Mouse (Mus musculus): ENCODE measurements around the gene Bpifb9a. TPM values are rescaled to one million over a fixed set of nuclear protein-coding genes. Genes with fewer than 3 reads are reported as not detected.
"Not testable (repeated sequence)": the region's sequence is repeated elsewhere in the genome, so short reads cannot be mapped to it uniquely, and the experiment has no call there.

The Bpifb9a gene
- not detected in 2 replicates for polyA plus RNA-seq (2012; ENCODE audit: insufficient read depth, insufficient read length, missing spikeins)

DNA sequence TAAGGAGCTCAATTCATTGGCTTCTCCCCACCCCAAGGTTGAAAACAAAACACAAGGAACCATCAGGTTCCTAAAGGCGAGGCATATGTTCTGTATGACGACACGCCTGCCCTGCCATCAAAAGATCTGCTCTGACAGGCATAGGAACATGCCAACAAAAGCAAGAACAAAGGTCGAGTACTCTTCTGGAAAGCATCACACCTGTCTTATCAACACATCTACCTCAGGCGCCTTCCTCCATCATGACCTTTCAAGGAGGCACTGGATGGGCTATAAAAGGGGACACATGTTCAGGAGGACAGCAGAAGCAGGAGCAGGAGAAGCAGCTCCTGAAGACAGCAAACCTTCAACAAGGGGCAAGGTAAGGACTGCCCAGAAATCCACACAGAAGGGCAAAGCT lies at the start of gene Bpifb9a:
TSS of gene Bpifb9a (plus strand) at position 301 of the 400 bp plus-strand sequence.
- H3K4me1 ChIP-seq (ENCODE audit: control insufficient read depth, insufficient read depth, insufficient read length, low read length); H3K27ac ChIP-seq (replicated peaks; ENCODE audit: low read depth, low read length); H3K4me3 ChIP-seq (ENCODE audit: insufficient read depth, low read depth, low read length): not testable (repeated sequence)

DNA sequence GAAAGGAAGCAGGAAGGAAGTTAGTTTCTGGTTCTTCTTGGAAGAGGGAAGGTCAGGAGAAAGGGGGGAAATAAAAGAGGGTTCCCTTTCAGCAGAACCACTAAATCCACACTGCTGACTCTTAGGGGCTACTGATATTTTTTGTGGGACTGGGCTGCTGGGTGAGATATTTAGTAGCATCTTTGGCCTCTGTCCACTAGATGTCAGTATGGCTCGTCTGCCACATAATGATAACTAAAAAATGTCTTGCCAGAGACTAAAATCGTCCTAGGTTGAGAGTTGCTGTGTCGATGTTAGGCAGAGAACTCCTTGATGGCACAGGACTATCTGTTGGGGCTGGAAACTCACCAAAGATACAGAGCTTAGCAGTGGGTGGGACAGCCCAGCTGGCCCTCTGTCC lies 48.5 kb upstream of the Bpifb9a start:
- H3K4me3 ChIP-seq (ENCODE audit: insufficient read depth, low read depth, low read length), result no peak overlapping the region
- no peak overlapping the region for H3K27ac ChIP-seq (replicated peaks; ENCODE audit: low read depth, low read length)
- no peaks in the 10 kb centered on the region for H3K4me1 ChIP-seq (ENCODE audit: control insufficient read depth, insufficient read depth, insufficient read length, low read length)

DNA sequence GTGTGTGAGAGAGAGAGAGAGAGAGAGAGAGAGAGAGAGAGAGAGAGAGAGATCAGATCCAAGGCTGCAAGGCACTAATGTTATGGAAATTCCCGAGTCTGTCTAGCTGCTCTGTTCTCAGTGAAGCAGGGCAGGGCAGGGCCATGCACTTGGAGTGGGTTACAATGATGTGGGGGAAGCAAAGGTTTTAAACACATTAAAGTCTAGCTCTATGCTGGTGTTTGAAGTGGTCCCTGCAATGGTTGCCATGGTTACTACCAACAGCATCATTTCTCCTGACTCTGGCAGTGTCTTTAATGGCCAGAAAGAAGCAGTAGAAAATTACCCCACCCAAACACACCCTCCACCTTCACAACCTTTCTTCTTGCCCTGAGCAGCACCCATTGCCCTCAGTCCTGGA lies 46.5 kb upstream of the Bpifb9a start:
- no peak overlapping the region for H3K27ac ChIP-seq (replicated peaks; ENCODE audit: low read depth, low read length)
- H3K4me1 ChIP-seq (ENCODE audit: control insufficient read depth, insufficient read depth, insufficient read length, low read length), result no peaks in the 10 kb centered on the region
- no peak overlapping the region for H3K4me3 ChIP-seq (ENCODE audit: insufficient read depth, low read depth, low read length)

DNA sequence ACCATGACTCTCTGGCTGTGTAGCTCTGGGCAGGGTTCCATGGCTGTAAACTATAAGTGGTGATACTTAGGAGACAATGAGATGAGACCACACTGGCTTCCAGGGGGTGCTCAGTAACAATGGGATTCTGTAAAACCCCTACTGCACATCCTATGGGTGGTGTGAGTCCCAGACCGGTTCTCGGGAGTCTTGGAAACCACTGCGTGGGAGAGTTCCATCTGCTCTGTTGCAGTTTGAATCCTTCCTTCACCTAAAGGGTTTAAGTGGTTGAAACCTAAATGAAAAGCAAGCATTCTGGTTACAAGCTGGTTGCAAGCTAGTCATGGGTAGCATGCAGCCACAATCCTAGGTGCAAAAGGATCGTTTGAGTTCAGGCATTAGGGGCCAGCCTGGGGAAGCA lies 45.8 kb upstream of the Bpifb9a start:
- Histone ChIP-seq H3K4me3 (ENCODE audit: insufficient read depth, low read depth, low read length) (no peak overlapping the region), H3K27ac (replicated peaks; ENCODE audit: low read depth, low read length) (no peak overlapping the region)

DNA sequence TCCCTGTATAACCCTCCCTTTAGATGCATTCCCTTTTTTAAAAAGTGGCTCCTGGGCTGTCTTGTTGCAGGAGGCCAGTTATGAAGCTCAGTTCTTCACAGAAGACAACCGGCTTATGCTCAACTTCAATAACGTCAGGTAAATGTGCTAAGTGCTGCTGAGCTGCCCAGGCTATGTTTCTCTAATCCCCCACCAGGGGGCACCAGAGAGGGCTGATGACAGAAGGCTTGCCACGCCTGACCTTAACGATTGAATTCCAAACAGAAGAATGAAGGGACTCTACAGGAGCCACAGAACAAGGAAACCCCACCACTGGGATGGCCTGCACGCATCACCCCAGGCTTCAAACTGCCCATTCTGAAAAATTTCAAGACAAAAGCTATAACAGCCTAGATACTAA lies 42.5 kb upstream of the Bpifb9a start:
- Histone ChIP-seq H3K27ac (replicated peaks; ENCODE audit: low read depth, low read length) (no peak overlapping the region), H3K4me3 (ENCODE audit: insufficient read depth, low read depth, low read length) (no peak overlapping the region)

More for the DNA sequence above, 45.8 kb upstream of the Bpifb9a start:
- no peaks in the 10 kb centered on the region for H3K4me1 ChIP-seq (ENCODE audit: control insufficient read depth, insufficient read depth, insufficient read length, low read length)

DNA sequence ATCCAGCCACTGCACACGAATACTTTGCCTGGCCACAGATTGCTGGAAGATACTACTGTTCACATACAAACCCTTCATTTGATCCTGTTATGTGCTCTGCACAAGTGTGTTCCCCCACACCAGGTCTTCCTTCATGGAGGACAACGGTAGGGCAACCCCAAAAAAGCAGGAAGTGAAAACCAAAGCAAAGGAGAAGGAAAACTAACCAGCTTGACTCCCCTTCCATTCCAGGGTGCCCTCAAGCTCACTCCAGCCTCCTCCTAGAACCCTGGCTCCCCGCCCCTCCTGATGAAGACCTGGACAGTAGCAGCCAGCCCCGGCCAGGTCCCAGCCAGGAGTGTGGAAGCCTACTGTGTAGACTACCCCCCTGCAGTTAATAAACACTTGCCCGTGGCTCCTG lies 37.7 kb upstream of the Bpifb9a start:
- Histone ChIP-seq H3K4me3 (ENCODE audit: insufficient read depth, low read depth, low read length) (no peak overlapping the region), H3K27ac (replicated peaks; ENCODE audit: low read depth, low read length) (no peak overlapping the region), H3K4me1 (ENCODE audit: control insufficient read depth, insufficient read depth, insufficient read length, low read length) (peaks cover 5% of the 10 kb centered on the region; the same call in 1 of the 2 replicates)

More for the DNA sequence above, 42.5 kb upstream of the Bpifb9a start:
- H3K4me1 ChIP-seq (ENCODE audit: control insufficient read depth, insufficient read depth, insufficient read length, low read length), result no peaks in the 10 kb centered on the region

DNA sequence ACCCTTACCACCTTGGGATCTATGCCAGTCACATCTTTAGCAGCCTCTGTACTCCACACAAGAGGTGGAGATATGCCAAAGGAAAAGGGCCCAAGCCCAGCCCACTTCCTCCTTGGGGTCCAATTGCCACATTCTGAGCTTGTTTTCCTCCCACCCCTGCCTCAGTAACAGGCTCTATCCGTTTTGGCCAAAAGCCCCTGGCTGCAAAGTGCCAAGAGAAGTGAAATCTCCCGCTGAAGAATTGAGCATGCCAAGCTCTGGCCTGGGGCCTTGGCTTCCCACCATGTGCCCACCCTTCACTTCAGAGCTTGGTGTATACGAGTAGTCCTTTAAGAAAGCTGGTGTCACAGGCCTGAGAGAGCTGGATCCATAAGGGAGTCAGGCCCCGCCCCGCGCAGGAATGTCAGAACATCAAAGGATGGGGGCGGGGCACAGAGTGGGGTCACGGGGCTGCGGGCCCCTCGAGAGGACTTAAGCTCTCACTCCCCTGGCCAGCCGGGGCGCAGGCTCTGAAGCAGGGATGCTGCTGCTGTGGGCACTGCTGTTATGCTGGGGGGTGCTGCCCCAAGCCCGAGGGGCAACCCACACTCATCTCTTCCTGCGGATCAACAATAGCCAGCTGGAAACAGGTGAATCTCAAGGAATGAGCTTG lies 34.3 kb upstream of the Bpifb9a start, which contains the start of gene Bpifb5:
TSS of gene Bpifb5 (plus strand) at position 478 of the 652 bp plus-strand sequence.
- Histone ChIP-seq H3K27ac (replicated peaks; ENCODE audit: low read depth, low read length) (no peak within 1 kb of the TSS), H3K4me1 (ENCODE audit: control insufficient read depth, insufficient read depth, insufficient read length, low read length) (peaks cover 5% of the 10 kb centered on the region; the same call in 1 of the 2 replicates), H3K4me3 (ENCODE audit: insufficient read depth, low read depth, low read length) (no peak within 1 kb of the TSS)

DNA sequence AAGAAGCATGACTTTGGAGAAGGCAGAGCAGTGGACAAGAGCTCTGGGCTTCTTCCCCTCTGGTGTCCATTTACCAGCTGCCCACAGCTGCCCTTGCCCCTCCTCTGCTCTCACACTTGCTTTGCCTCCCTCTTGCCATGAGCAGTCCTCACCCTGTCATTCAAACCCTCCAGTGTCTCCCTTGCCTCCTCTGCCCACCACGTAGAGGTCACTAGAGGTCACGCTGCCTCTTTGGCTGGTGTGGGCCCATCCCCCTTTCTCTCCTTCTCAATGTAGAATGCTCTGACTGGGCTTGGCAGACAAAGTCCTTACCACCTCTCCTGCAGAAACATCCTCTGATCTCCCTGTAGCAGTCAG lies 33.8 kb upstream of the Bpifb9a start:
- Histone ChIP-seq H3K4me1 (ENCODE audit: control insufficient read depth, insufficient read depth, insufficient read length, low read length) (peaks cover 5% of the 10 kb centered on the region; the same call in 1 of the 2 replicates), H3K4me3 (ENCODE audit: insufficient read depth, low read depth, low read length) (no peak overlapping the region), H3K27ac (replicated peaks; ENCODE audit: low read depth, low read length) (no peak overlapping the region)

DNA sequence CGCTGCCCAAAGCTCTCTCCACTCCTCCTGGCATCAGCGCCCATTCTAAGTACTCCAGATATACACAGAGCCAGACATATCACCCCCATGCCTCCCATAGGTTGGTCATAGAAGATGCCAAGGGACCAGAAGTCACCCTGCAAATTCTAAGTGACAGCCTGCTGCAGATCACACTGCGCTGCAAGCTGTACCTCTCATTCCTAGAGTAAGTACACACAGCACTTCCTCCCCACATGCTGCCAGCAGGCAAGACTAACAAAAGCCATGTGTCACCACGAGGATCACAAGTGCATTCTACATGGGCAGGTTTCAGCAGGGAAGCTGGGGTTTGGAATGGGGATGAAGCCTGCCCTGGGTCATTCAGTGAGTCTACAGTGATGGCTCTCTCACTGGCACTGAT lies 30.7 kb upstream of the Bpifb9a start:
- Histone ChIP-seq H3K4me1 (ENCODE audit: control insufficient read depth, insufficient read depth, insufficient read length, low read length) (peaks cover 5% of the 10 kb centered on the region; the same call in 1 of the 2 replicates), H3K27ac (replicated peaks; ENCODE audit: low read depth, low read length) (no peak overlapping the region), H3K4me3 (ENCODE audit: insufficient read depth, low read depth, low read length) (no peak overlapping the region)

DNA sequence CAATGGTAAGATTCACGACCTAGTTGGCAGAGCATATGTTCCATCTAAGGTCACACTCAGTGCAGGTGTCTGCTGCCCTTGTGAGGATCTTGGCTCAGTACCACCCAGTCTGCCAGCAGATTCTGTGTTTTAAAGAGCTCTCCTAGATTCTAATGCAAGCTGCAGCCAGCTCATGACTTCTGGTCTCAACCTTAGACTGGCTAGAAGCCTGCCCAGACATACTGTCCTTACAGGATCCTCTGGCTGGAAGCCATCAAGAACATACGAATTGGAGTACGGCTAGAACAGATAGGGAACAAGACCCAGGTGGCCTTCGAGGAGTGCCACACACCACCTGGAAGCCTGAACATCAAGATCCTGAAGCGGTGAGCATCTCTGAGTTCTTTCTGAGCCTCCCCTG lies 29.8 kb upstream of the Bpifb9a start:
- H3K4me3 ChIP-seq (ENCODE audit: insufficient read depth, low read depth, low read length), result no peak overlapping the region
- H3K27ac ChIP-seq (replicated peaks; ENCODE audit: low read depth, low read length), result no peak overlapping the region
- peaks cover 5% of the 10 kb centered on the region; the same call in 1 of the 2 replicates for H3K4me1 ChIP-seq (ENCODE audit: control insufficient read depth, insufficient read depth, insufficient read length, low read length)

DNA sequence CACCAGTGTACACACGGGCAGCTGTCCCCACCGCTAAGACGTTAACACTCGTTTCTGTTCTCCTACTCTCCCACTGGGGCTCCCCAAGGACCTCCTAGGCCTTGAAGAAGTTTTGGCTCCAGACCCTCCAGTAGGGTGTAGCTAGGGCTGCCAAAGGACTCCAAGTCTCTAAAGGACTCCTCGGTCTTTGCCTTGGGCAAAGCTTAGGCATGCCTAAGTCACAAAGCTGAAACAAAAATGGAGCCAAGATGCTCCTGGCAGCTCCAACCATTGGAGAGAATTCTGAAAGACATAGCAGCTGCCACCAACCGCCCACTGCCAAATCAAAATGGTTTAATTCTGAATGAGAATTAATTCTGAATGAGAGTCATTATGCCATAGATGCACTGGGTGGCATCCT lies 24.2 kb upstream of the Bpifb9a start:
- Histone ChIP-seq H3K27ac (replicated peaks; ENCODE audit: low read depth, low read length) (no peak overlapping the region), H3K4me1 (ENCODE audit: control insufficient read depth, insufficient read depth, insufficient read length, low read length) (no peaks in the 10 kb centered on the region), H3K4me3 (ENCODE audit: insufficient read depth, low read depth, low read length) (no peak overlapping the region)

DNA sequence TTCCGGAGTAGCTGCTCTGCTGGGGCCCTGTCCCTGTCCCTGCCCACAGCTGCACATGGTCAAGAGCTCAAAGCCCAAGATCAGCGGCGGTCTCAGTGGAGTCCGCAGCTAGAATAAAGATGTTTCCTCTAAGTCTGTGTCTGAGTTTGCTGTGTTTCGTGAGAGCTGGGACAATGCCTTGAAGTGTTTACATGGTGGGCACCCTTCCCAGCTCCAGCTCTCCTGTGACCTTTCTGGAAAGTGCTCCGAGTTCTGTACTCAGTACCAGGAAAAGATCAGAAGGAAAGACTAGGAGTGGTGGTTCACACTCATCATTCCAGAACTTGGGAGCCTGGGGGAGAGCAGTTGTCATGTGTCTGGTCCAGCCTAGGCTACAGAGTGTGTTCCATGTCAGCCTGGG lies 16.9 kb upstream of the Bpifb9a start:
- no peak overlapping the region for H3K27ac ChIP-seq (replicated peaks; ENCODE audit: low read depth, low read length)
- H3K4me1 ChIP-seq (ENCODE audit: control insufficient read depth, insufficient read depth, insufficient read length, low read length), result no peaks in the 10 kb centered on the region
- no peak overlapping the region for H3K4me3 ChIP-seq (ENCODE audit: insufficient read depth, low read depth, low read length)

DNA sequence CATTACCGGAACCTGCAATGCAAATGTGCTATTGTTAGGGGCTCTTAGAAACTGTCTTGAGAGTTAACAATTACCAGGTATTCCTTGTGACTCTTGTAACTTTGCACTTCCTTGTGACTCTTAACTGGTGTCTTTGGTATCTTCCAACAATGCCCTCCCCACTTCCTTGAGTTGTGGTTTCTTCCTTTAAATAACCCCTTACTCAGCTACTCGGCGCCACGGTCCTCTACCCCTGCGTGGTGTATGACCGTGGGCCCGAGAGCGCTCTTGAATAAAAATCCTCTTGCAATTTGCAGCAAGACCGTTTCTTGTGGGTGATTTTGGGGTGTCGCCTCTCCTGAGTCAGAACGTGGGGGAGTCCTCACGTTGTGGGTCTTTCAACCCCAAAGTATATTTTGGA lies 14.9 kb upstream of the Bpifb9a start:
- H3K4me3 ChIP-seq (ENCODE audit: insufficient read depth, low read depth, low read length); H3K27ac ChIP-seq (replicated peaks; ENCODE audit: low read depth, low read length); H3K4me1 ChIP-seq (ENCODE audit: control insufficient read depth, insufficient read depth, insufficient read length, low read length): not testable (repeated sequence)

DNA sequence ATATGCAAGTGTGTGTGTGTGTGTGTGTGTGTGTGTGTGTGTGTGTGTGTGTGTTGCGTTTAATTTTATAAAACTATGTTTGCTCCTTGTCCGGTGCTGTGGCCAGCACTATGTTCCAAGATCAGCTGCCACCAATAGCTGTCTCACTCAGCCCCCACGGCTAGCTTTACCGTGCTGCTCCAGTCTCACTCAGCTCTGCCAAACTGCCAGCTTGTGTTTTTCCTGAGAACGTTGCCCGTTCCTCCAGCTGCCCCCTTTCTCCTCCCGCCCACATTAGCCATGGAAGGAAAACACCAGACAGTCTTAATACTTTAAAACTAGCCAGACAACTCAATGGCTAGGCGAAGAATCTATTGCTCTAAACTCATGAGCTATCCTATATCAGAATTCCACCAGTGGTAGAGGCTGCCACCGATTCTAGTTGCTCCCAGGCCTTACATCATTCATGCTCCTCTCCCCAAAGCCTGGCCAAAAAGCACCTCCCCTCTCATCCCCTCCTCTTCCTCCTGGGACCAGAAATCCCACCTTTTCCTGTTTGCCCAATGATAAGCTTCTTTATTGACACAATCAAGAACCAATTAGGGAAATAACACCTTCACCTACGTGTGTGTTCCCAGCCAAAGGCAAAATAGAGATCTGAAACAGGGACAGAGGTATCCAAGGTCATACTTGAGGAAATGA lies 14.2 kb upstream of the Bpifb9a start:
- Histone ChIP-seq H3K4me1 (ENCODE audit: control insufficient read depth, insufficient read depth, insufficient read length, low read length) (no peaks in the 10 kb centered on the region), H3K27ac (replicated peaks; ENCODE audit: low read depth, low read length) (no peak overlapping the region), H3K4me3 (ENCODE audit: insufficient read depth, low read depth, low read length) (no peak overlapping the region)

DNA sequence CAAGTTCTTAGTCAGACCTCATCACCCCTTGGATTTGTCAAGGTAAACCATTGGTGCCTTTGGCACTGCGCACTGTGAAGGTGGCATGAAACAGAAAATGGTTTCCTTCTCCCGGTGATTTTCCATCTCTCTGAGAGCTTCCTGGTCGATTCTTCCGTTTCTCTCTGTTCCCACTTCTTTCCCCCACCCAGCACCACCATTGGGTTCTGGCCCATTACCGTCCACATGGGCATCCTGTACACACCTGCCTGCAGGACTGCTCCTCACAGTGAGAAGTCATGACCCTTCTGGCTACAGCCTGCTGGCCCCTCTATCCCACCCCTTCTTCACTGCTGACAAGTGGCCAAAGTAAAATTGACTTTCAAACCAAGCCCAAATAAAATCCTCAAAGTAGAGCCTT lies 12.3 kb upstream of the Bpifb9a start:
- Histone ChIP-seq H3K4me3 (ENCODE audit: insufficient read depth, low read depth, low read length) (no peak overlapping the region), H3K4me1 (ENCODE audit: control insufficient read depth, insufficient read depth, insufficient read length, low read length) (no peaks in the 10 kb centered on the region), H3K27ac (replicated peaks; ENCODE audit: low read depth, low read length) (no peak overlapping the region)

DNA sequence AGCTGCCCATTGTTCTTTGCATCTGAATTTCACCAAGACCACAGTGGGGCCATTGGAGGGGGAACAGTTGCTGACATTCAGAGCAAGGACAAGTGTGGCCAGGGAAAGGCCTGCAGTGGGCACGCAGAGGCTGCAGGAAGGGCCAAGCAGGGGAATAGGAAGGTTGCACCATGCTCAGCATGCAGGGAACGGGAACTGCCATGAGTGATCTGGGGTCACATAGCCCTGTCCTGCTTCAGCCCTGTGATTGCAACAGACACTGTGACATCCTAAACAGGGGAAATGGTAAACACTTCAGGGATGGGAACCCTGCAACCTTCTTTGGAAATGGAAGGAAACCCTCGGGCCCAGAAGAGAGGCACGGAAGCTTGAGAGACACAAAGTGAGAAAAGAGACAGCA lies 2.4 kb upstream of the Bpifb9a start:
- H3K4me3 ChIP-seq (ENCODE audit: insufficient read depth, low read depth, low read length); H3K4me1 ChIP-seq (ENCODE audit: control insufficient read depth, insufficient read depth, insufficient read length, low read length); H3K27ac ChIP-seq (replicated peaks; ENCODE audit: low read depth, low read length): not testable (repeated sequence)

Data from brown adipose tissue, adult 24 weeks (tissue).